Mouse (Mus musculus): Measurements from ENCODE around the gene Rai1. TPM values are rescaled to one million over a fixed set of nuclear protein-coding genes. Genes with fewer than 3 reads are reported as not detected.

The Rai1 gene
- polyA plus RNA-seq, 1 experiment from 2014 or later, result 31.9 TPM

GRCm38 (mm10) chr11:60202710-60203638 is 98.2 kb downstream of the Rai1 start:
- H3K9ac ChIP-seq (replicated peaks), result no peak overlapping the region
- H3K4me2 ChIP-seq (replicated peaks), result no peak overlapping the region
- H3K36me3 ChIP-seq, result peaks cover 58% of the 10 kb centered on the region
- no peak overlapping the region for H3K4me3 ChIP-seq
- 88% methylated on average over 26 of the region's 26 CpGs for WGBS
- H3K4me1 ChIP-seq, result peaks cover 26% of the 10 kb centered on the region
- H3K27ac ChIP-seq (replicated peaks), result peak overlapping the region; percentile 57; the same call in 1 of the 2 replicates
- no peaks in the 10 kb centered on the region for H3K27me3 ChIP-seq
- no peak for ATAC-seq (replicated peaks)
- no peaks in the 10 kb centered on the region for H3K9me3 ChIP-seq

- H3K27ac ChIP-seq (replicated peaks), result no peak overlapping the region
- no peak overlapping the region for H3K9ac ChIP-seq (replicated peaks)
- 82% methylated on average over 12 of the region's 12 CpGs for WGBS
- no peak overlapping the region for H3K4me3 ChIP-seq
- no peak for ATAC-seq (replicated peaks)
- no peaks in the 10 kb centered on the region for H3K9me3 ChIP-seq
- no peaks in the 10 kb centered on the region for H3K27me3 ChIP-seq
- no peak overlapping the region for H3K4me2 ChIP-seq (replicated peaks)
- H3K4me1 ChIP-seq, result peaks cover 44% of the 10 kb centered on the region
- peaks cover 50% of the 10 kb centered on the region for H3K36me3 ChIP-seq
Observed at GRCm38 (mm10) chr11:60205026-60205425, 100.2 kb downstream of the Rai1 start.

- peaks cover 50% of the 10 kb centered on the region for H3K4me1 ChIP-seq
- H3K9me3 ChIP-seq, result no peaks in the 10 kb centered on the region
- no peak overlapping the region for H3K4me2 ChIP-seq (replicated peaks)
- peaks cover 44% of the 10 kb centered on the region for H3K36me3 ChIP-seq
- no peak overlapping the region for H3K9ac ChIP-seq (replicated peaks)
- no peak for ATAC-seq (replicated peaks)
- no peak overlapping the region for H3K4me3 ChIP-seq
- H3K27me3 ChIP-seq, result no peaks in the 10 kb centered on the region
- 0 out of 2 replicates have a peak overlapping the region, but pooled peaks have one; percentile 12 for H3K27ac ChIP-seq (replicated peaks)
- WGBS, result 76% methylated on average over 5 of the region's 5 CpGs
Observed at GRCm38 (mm10) chr11:60206207-60206606, 101.4 kb downstream of the Rai1 start.

GRCm38 (mm10) chr11:60208201-60208600 is 103.4 kb downstream of the Rai1 start:
- peak overlapping the region; percentile 88 for H3K27ac ChIP-seq (replicated peaks)
- H3K9ac ChIP-seq (replicated peaks), result peak overlapping the region; percentile 55
- H3K27me3 ChIP-seq, result no peaks in the 10 kb centered on the region
- WGBS, result 38% methylated on average over 6 of the region's 6 CpGs
- no peaks in the 10 kb centered on the region for H3K9me3 ChIP-seq
- H3K4me2 ChIP-seq (replicated peaks), result peak overlapping the region; percentile 58
- peak overlapping the region; percentile 52 for H3K4me3 ChIP-seq
- ATAC-seq (replicated peaks), result no peak
- H3K36me3 ChIP-seq, result peaks cover 24% of the 10 kb centered on the region
- H3K4me1 ChIP-seq, result peaks cover 58% of the 10 kb centered on the region

- ATAC-seq (replicated peaks), result no peak; the same call in 1 of the 2 replicates
- H3K4me1 ChIP-seq, result peaks cover 63% of the 10 kb centered on the region
- H3K27me3 ChIP-seq, result no peaks in the 10 kb centered on the region
- 28% methylated on average over 4 of the region's 4 CpGs for WGBS
- H3K9ac ChIP-seq (replicated peaks), result peak overlapping the region; percentile 55
- H3K27ac ChIP-seq (replicated peaks), result peak overlapping the region; percentile 88
- peak overlapping the region; percentile 52 for H3K4me3 ChIP-seq
- no peaks in the 10 kb centered on the region for H3K9me3 ChIP-seq
- H3K36me3 ChIP-seq, result peaks cover 19% of the 10 kb centered on the region
- H3K4me2 ChIP-seq (replicated peaks), result peak overlapping the region; percentile 58
Observed at GRCm38 (mm10) chr11:60208712-60209111, 103.9 kb downstream of the Rai1 start.

- ATAC-seq (replicated peaks), result peak; percentile 69
- Histone ChIP-seq H3K36me3 (peaks cover 12% of the 10 kb centered on the region), H3K9ac (replicated peaks) (peak overlapping the region; percentile 55), H3K4me3 (peak overlapping the region; percentile 52), H3K4me2 (replicated peaks) (peak overlapping the region; percentile 58), H3K27ac (replicated peaks) (peak overlapping the region; percentile 88), H3K4me1 (peaks cover 63% of the 10 kb centered on the region), H3K27me3 (no peaks in the 10 kb centered on the region), H3K9me3 (no peaks in the 10 kb centered on the region)
- WGBS, result 13% methylated on average over 7 of the region's 7 CpGs
Observed at GRCm38 (mm10) chr11:60209217-60209932, 104.6 kb downstream of the Rai1 start.

GRCm38 (mm10) chr11:60209933-60210249 is 105.1 kb downstream of the Rai1 start:
- Histone ChIP-seq H3K4me2 (replicated peaks) (peak overlapping the region; percentile 58), H3K36me3 (peaks cover 8% of the 10 kb centered on the region; the same call in 1 of the 2 replicates), H3K4me1 (peaks cover 63% of the 10 kb centered on the region), H3K27me3 (no peaks in the 10 kb centered on the region), H3K4me3 (peak overlapping the region; percentile 52), H3K9me3 (no peaks in the 10 kb centered on the region), H3K9ac (replicated peaks) (peak overlapping the region; percentile 55), H3K27ac (replicated peaks) (peak overlapping the region; percentile 88)
- no peak for ATAC-seq (replicated peaks)
- WGBS, result 0% methylated on average over 2 of the region's 2 CpGs

GRCm38 (mm10) chr11:60210305-60210724 is 105.5 kb downstream of the Rai1 start:
- Histone ChIP-seq H3K27me3 (no peaks in the 10 kb centered on the region), H3K9me3 (no peaks in the 10 kb centered on the region), H3K4me1 (peaks cover 63% of the 10 kb centered on the region), H3K27ac (replicated peaks) (peak overlapping the region; percentile 88), H3K4me2 (replicated peaks) (peak overlapping the region; percentile 58), H3K9ac (replicated peaks) (peak overlapping the region; percentile 55), H3K4me3 (peak overlapping the region; percentile 52), H3K36me3 (peaks cover 8% of the 10 kb centered on the region; the same call in 1 of the 2 replicates)
- peak; percentile 82 for ATAC-seq (replicated peaks)
- WGBS, result under 1% methylated on average over 47 of the region's 47 CpGs

GRCm38 (mm10) chr11:60211152-60211551 is 106.3 kb downstream of the Rai1 start:
- no peak for ATAC-seq (replicated peaks)
- peaks cover 63% of the 10 kb centered on the region for H3K4me1 ChIP-seq
- H3K27me3 ChIP-seq, result no peaks in the 10 kb centered on the region
- peaks cover 3% of the 10 kb centered on the region; the same call in 1 of the 2 replicates for H3K36me3 ChIP-seq
- H3K9me3 ChIP-seq, result no peaks in the 10 kb centered on the region
- no peak overlapping the region for H3K9ac ChIP-seq (replicated peaks)
- H3K27ac ChIP-seq (replicated peaks), result peak overlapping the region; percentile 88; the same call in 1 of the 2 replicates
- H3K4me2 ChIP-seq (replicated peaks), result no peak overlapping the region
- WGBS, result 58% methylated on average over 3 of the region's 3 CpGs
- H3K4me3 ChIP-seq, result no peak overlapping the region

- no peak overlapping the region for H3K4me2 ChIP-seq (replicated peaks)
- no peaks in the 10 kb centered on the region for H3K36me3 ChIP-seq
- H3K9me3 ChIP-seq, result no peaks in the 10 kb centered on the region
- no peak overlapping the region for H3K4me3 ChIP-seq
- peaks cover 61% of the 10 kb centered on the region for H3K4me1 ChIP-seq
- no peak for ATAC-seq (replicated peaks)
- no peak overlapping the region for H3K9ac ChIP-seq (replicated peaks)
- H3K27ac ChIP-seq (replicated peaks), result no peak overlapping the region
- H3K27me3 ChIP-seq, result no peaks in the 10 kb centered on the region
- WGBS, result 59% methylated on average over 12 of the region's 12 CpGs
Observed at GRCm38 (mm10) chr11:60211761-60212160, 106.9 kb downstream of the Rai1 start.

GRCm38 (mm10) chr11:60213266-60213665 is 108.5 kb downstream of the Rai1 start:
- no peak overlapping the region for H3K4me3 ChIP-seq
- H3K4me2 ChIP-seq (replicated peaks), result no peak overlapping the region
- H3K4me1 ChIP-seq, result peaks cover 46% of the 10 kb centered on the region
- no peaks in the 10 kb centered on the region for H3K27me3 ChIP-seq
- H3K36me3 ChIP-seq, result no peaks in the 10 kb centered on the region
- WGBS, result 61% methylated on average over 6 of the region's 6 CpGs
- no peak for ATAC-seq (replicated peaks)
- no peaks in the 10 kb centered on the region for H3K9me3 ChIP-seq
- H3K9ac ChIP-seq (replicated peaks), result no peak overlapping the region
- H3K27ac ChIP-seq (replicated peaks), result no peak overlapping the region

GRCm38 (mm10) chr11:60216671-60217070 is 111.9 kb downstream of the Rai1 start:
- H3K4me3 ChIP-seq, result no peak overlapping the region
- no peak overlapping the region for H3K9ac ChIP-seq (replicated peaks)
- H3K4me2 ChIP-seq (replicated peaks), result no peak overlapping the region
- no peaks in the 10 kb centered on the region for H3K36me3 ChIP-seq
- 94% methylated on average over 1 of the region's 1 CpGs for WGBS
- H3K27ac ChIP-seq (replicated peaks), result no peak overlapping the region
- ATAC-seq (replicated peaks), result no peak
- H3K4me1 ChIP-seq, result peaks cover 32% of the 10 kb centered on the region
- no peaks in the 10 kb centered on the region for H3K27me3 ChIP-seq
- no peaks in the 10 kb centered on the region for H3K9me3 ChIP-seq

Data from forebrain, embryonic 15.5 days (tissue).